Mouse (Mus musculus) ES-Bruce4 (cell line): Measurements from ENCODE around the gene Prss8. TPM values are rescaled to one million over a fixed set of nuclear protein-coding genes. Genes with fewer than 3 reads are reported as not detected.
A peak's percentile ranks its signal among the peaks of the same experiment; 100 is the strongest.

Source experiments
- H3K27ac ChIP-seq: 2 replicates; pipeline ENCODE4 v1.5.1; 2012; ENCODE audit warnings: low read length, inconsistent platforms; ENCODE audit not compliant: insufficient read depth
- H3K27me3 ChIP-seq: 2 replicates; pipeline ENCODE4 v1.6.1; 2012; ENCODE audit warnings: mild to moderate bottlenecking, low read length, inconsistent platforms; ENCODE audit not compliant: control insufficient read depth, poor library complexity, insufficient read depth, severe bottlenecking
- H3K36me3 ChIP-seq: 2 replicates; pipeline ENCODE4 v1.6.1; 2012; ENCODE audit warnings: inconsistent platforms, mild to moderate bottlenecking, low read length, moderate library complexity; ENCODE audit not compliant: control insufficient read depth, poor library complexity, insufficient read depth, severe bottlenecking
- H3K4me1 ChIP-seq: one replicate; pipeline ENCODE4 v1.8.1; 2011; ENCODE audit warnings: low read length; ENCODE audit not compliant: control insufficient read depth, insufficient read depth
- H3K4me3 ChIP-seq: 2 replicates; pipeline ENCODE4 v1.5.1; 2011; ENCODE audit warnings: low read depth, mild to moderate bottlenecking, low read length
- H3K9ac ChIP-seq: 2 replicates; pipeline ENCODE4 v1.6.1; 2012; ENCODE audit warnings: low read depth, mild to moderate bottlenecking, inconsistent platforms; ENCODE audit not compliant: poor library complexity, severe bottlenecking
- H3K9me3 ChIP-seq: replicated peaks from 2 replicates; pipeline ENCODE4 v1.6.1; 2012; ENCODE audit warnings: mild to moderate bottlenecking, low read length, inconsistent platforms; ENCODE audit not compliant: control insufficient read depth, poor library complexity, insufficient read depth, severe bottlenecking
- CTCF ChIP-seq: IDR thresholded peaks from one replicate; pipeline ENCODE4 v1.8.1; 2011; ENCODE audit warnings: low read depth, low read length
- EP300 ChIP-seq: IDR thresholded peaks from 2 replicates; pipeline ENCODE4 v1.6.1; 2011; ENCODE audit warnings: low read depth, low read length; ENCODE audit not compliant: insufficient read depth
- POLR2A ChIP-seq: IDR thresholded peaks from one replicate; pipeline ENCODE4 v1.8.1; 2011; ENCODE audit warnings: low read length; ENCODE audit not compliant: insufficient read depth
- polyA plus RNA-seq: library from polyadenylated mRNA; stranded (reverse); fragments of >200 nt; gene quantifications from 2 replicates; pipeline ENCODE4 v1.2.4, GENCODE M21; 2011; ENCODE audit warnings: low read depth; ENCODE audit not compliant: missing spikeins, insufficient read depth, insufficient read length

The Prss8 gene
- polyA plus RNA-seq, 1 experiment: 73.0 TPM

DNA sequence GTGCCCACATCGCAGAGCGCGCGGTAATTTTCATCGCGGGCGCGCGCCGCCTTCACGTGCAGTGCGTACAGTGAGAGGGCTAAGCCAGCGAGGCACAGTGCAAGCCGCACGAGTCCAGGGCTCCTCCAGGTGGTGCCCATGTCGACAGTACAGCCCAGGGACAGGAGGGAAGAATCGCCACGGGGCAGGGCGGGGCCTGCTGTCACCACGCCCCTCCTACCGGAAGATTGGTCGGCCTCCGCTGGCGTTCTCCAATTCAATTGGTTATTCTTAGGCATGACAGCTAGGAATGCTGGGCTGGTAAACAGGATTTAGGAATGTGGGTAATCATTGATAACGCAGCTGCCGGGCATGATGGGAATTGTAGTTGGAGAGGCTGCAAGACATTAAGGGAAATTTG is 34.5 kb downstream of the Prss8 start, which contains the start of the genes Gm21974 and Vkorc1:
TSS of gene Gm21974 (minus strand) at position 13 of the 400 bp plus-strand sequence.
TSS of gene Vkorc1 (minus strand) at position 176 of the 400 bp plus-strand sequence.
- Histone ChIP-seq H3K27me3 (no peaks in the 10 kb centered on the region), H3K4me1 (no peaks in the 10 kb centered on the region), H3K36me3 (no peaks in the 10 kb centered on the region), H3K9ac (peak within 1 kb of the TSS; percentile 45), H3K9me3 (no peaks in the 10 kb centered on the region), H3K27ac (no peak within 1 kb of the TSS), H3K4me3 (peak within 1 kb of the TSS; percentile 72)
- TF ChIP-seq EP300 (peak; percentile 58; the same call in 1 of the 2 replicates), CTCF (no peak)

DNA sequence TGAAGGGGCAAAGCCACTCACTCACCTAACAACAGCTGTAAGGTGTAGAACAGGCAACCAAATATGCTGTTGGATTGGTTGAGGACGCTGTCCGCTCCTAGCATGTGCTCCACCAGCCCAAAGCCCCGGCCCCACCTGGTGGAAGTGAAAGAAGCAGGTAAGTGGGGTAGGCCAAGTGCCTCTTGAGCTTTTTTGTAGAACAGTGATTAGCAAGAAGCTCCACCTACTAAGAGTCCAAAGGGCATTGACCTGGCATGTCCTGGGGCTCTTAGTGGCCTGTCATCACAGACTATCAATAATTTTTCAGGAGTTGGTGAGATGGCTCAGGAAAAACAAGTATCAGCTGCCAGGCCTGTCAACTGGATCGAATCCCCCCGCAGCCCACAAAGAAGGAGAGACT is 35.4 kb downstream of the Prss8 start:
- H3K9ac ChIP-seq: peak overlapping the region; percentile 45; the same call in 1 of the 2 replicates
- TF ChIP-seq POLR2A: no peak
- TF ChIP-seq CTCF: no peak
- TF ChIP-seq EP300: no peak
- no peak overlapping the region for H3K27ac ChIP-seq
- H3K9me3 ChIP-seq: no peaks in the 10 kb centered on the region
- H3K27me3 ChIP-seq: no peaks in the 10 kb centered on the region
- peak overlapping the region; percentile 72; the same call in 1 of the 2 replicates for H3K4me3 ChIP-seq
- 0 out of 2 replicates have a peak, but pooled peaks cover under 1% of the 10 kb centered on the region for H3K36me3 ChIP-seq
- no peaks in the 10 kb centered on the region for H3K4me1 ChIP-seq

DNA sequence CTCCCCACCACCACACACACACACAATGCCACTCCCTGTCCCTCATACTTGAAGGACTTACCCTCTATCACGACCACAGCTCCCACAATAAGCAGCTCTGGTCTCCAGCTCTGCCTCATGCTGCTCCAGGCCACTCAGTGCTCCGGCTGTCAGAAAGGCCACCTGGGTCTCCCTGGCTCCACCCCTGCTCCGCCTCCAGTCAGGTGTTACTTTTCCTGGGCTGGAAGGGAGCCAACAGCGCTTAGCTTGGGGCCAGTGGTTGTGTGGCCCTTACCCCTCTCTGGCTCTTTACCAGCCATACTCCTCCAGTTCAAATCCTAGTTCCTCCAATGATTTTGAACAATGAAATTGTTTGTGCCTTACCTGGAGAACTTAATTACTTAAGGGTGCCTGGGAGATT is 39.1 kb downstream of the Prss8 start, which contains the start of gene Prss53:
TSS of gene Prss53 (minus strand) at position 173 of the 400 bp plus-strand sequence.
- no peak within 1 kb of the TSS for H3K27ac ChIP-seq
- TF ChIP-seq CTCF: no peak
- TF ChIP-seq EP300: no peak
- no peak for TF ChIP-seq POLR2A
- H3K4me1 ChIP-seq: no peaks in the 10 kb centered on the region
- H3K27me3 ChIP-seq: no peaks in the 10 kb centered on the region
- H3K36me3 ChIP-seq: peaks cover 11% of the 10 kb centered on the region; the same call in 1 of the 2 replicates
- H3K9me3 ChIP-seq: no peaks in the 10 kb centered on the region
- no peak within 1 kb of the TSS for H3K9ac ChIP-seq
- no peak within 1 kb of the TSS for H3K4me3 ChIP-seq

DNA sequence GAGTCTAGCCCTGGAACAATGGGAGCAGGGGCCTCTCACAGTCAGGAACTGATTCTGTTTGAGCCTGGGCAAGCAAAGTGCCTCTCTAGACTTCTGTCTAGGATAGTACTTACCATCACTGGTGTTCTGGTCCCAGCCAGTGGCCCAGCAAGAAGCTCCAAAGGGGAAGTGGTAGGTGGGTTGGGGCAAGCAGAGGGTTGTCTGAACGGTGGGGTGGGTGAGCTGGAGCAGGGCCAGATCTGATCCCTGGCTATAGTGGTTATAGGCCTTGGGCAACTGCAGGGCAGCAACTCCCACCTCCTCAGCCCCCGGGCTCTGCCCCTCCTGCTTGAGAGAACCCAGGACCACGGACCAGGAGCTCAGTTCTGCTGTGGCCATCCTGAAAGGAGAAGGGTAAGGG is 41.1 kb downstream of the Prss8 start:
- H3K4me3 ChIP-seq: no peak overlapping the region
- H3K36me3 ChIP-seq: peaks cover 21% of the 10 kb centered on the region
- no peak overlapping the region for H3K9ac ChIP-seq
- no peaks in the 10 kb centered on the region for H3K4me1 ChIP-seq
- no peak overlapping the region for H3K27ac ChIP-seq
- no peak for TF ChIP-seq POLR2A
- no peak for TF ChIP-seq CTCF
- TF ChIP-seq EP300: no peak
- H3K9me3 ChIP-seq: no peaks in the 10 kb centered on the region
- no peaks in the 10 kb centered on the region for H3K27me3 ChIP-seq

DNA sequence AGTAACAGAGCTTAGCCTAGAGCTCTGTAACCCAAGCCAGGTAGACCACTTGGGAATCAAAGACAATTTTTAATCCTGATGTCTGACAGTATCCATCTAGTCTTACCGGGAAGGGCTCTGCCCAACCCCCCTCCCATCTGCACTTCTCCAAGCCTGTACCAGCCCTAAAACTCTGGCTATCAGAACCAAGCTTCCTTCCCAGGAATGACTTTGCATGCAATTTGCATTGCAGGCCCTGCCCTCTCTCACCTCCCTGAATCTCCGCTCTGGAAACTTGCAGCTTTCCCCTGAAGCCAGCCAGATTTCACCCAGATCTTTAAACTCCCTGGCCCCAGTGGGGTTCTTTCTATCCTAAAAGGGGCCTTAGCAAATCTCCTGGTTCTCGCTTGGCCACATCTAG is 42.1 kb downstream of the Prss8 start:
- Histone ChIP-seq H3K4me1 (no peaks in the 10 kb centered on the region), H3K36me3 (peaks cover 24% of the 10 kb centered on the region), H3K27ac (no peak overlapping the region), H3K9me3 (no peaks in the 10 kb centered on the region), H3K4me3 (no peak overlapping the region), H3K9ac (no peak overlapping the region), H3K27me3 (no peaks in the 10 kb centered on the region)
- no peak for TF ChIP-seq CTCF
- TF ChIP-seq POLR2A: no peak
- no peak for TF ChIP-seq EP300

DNA sequence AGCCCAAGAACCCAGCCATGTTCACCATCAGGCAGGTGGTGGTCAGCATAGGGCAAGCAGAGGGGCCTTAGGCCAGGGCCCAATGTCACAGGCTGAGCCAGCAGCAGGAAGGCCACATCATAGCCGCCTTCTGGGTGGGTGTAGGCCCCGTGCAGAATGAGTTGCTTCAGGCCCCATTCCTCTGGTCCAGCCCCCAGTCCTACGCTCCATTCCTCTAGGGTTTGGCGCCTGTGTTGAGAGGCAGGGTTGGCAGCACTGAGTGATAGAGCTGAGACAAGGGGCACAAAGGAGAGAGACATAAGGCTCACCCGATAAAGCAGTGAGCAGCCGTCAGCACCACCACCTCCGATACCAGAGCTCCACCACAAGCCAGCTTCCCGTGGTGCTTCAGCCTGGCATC is 42.7 kb downstream of the Prss8 start:
- no peak overlapping the region for H3K9ac ChIP-seq
- H3K27ac ChIP-seq: no peak overlapping the region
- H3K36me3 ChIP-seq: peaks cover 28% of the 10 kb centered on the region

More for the DNA sequence above, 42.7 kb downstream of the Prss8 start:
- no peaks in the 10 kb centered on the region for H3K27me3 ChIP-seq
- no peaks in the 10 kb centered on the region for H3K4me1 ChIP-seq
- no peak overlapping the region for H3K4me3 ChIP-seq
- H3K9me3 ChIP-seq: no peaks in the 10 kb centered on the region
- TF ChIP-seq EP300: no peak
- TF ChIP-seq CTCF: no peak
- TF ChIP-seq POLR2A: no peak
